Mouse (Mus musculus) G1E-ER4 (cell line): ENCODE data around the gene Osbpl3. TPM values are rescaled to one million over a fixed set of nuclear protein-coding genes. Genes with fewer than 3 reads are reported as not detected.

Experiments used
- GATA1 ChIP-seq: IDR thresholded peaks from one replicate; pipeline ENCODE4 v1.8.0; 2012; ENCODE audit warnings: low read length, inconsistent platforms
- polyA plus RNA-seq: library from polyadenylated mRNA; stranded (reverse); fragments of >175 nt; gene quantifications from 2 replicates; pipeline ENCODE4 v1.2.3, GENCODE M21; 2012

The Osbpl3 gene
- polyA plus RNA-seq, 1 experiment, result not detected

GRCm38 (mm10) chr6:50316795-50317505 is 139.1 kb downstream of the Osbpl3 start:
- no peak for TF ChIP-seq GATA1

DNA sequence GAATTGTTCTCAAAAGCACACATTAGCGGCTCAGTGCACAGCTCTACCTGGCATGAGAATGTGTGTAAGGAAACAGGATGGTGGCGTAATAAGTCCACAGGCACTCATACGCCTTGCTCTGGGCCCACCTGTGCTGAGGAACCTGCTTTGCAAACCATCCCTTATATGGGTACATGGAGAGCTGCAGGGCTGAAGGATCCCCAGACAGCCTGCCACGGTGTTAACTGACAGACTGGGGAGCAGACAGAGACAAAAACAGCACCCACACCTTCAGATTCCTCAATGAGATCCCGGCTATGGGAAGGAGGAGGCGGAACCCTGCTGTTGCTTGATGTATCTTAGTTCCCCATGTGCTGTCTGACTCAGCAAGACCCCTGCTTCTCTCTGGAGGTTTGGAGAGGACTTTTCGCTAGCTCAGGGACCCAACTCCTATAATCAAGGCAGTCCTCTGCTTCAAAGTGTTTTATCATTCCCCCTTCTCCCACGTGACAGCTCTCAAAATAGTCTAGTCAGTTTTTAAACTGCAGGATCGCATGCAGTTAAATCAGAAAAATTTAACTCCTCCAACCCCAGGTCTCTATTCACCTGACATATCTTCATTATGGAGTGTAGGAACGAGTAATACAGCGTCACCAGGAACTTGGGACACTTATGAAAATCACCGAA is 141.5 kb downstream of the Osbpl3 start:
- no peak for TF ChIP-seq GATA1

DNA sequence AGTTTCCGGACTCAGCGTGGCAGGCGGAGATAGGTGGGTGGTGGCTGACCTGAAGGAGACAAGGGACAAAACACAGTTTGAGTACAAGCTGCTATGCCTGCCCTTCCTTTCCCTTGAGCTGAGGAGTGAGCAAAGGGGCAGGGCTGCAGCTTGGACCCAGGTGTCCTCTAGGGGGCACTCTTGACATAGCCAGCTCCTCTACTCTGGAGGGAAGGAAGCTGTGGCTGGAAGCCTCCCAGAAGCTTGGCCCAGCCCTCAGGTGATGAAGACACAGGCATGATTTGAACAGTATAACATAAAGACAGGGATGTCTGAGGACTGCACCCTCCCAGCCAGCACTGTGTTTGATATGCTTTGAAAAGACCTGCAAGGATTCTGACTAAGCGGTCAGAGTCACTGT is 143.4 kb downstream of the Osbpl3 start:
- no peak for TF ChIP-seq GATA1

GRCm38 (mm10) chr6:50309019-50309418 is 147.0 kb downstream of the Osbpl3 start:
- TF ChIP-seq GATA1, result no peak

DNA sequence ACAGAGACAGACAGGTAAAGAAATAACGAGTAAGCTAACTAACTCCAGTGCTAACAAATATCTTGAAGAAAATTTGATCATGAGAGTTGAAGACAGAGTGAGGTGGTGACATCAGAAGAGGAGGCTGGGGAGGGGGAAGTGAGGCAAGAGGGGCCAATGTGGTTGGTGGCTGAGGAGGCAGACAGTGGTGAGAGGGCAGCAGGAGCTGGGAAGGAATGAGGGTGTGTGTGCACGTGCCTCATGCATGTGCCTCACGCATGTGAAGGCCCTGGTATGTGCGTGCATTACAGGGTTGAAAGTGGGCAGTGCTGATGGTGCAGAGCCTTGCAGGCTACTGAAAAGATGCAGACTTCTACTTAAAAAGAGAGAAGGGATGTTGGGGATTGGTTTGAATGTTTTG is 149.4 kb downstream of the Osbpl3 start:
- TF ChIP-seq GATA1, result no peak

DNA sequence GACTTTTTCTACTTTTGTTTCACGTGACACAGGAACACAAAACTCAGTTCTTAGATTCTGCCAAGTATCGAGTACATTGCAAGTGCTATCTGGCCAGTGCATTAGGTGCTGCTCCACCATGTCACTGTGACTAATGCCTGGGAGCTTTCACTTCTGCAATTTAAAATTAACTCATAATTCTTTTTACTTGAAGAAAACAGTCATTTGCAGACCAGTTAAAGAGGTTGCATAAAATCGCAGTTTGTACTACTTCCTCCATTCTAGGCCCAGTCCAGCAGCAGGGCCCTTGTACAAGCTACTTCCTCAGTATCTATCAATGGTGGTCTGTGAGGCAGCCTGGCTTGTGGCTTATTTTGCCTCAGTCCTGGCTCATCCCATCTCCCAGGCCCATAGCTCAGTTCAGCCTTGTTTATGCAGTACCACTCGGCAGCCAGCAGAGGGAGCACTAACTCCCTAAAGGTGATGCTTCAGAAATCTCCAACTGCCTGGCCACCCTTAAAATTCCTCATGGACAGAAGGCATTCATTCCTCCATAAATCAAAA is 151.0 kb downstream of the Osbpl3 start:
- TF ChIP-seq GATA1, result no peak

DNA sequence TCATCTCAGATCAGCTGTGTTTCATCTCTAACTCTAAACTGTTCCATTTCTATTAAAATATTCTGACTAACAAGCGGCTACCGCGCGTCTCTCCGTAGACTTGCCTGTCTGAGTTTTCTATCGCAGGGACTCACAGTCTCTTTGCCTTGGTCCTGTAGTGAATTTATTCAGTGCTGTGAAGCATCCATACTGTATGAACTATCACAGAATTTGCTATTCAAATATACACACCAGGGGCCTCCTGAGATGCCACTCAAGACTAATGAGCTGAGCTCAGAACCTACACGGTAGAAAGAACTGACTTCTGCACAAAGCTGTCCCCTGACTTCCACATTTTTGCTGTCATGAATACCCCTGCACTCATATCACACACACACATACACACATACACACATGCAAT is 154.9 kb downstream of the Osbpl3 start:
- TF ChIP-seq GATA1, result no peak

GRCm38 (mm10) chr6:50300622-50301021 is 155.4 kb downstream of the Osbpl3 start:
- no peak for TF ChIP-seq GATA1

- TF ChIP-seq GATA1, result no peak
Observed at GRCm38 (mm10) chr6:50299071-50299470, 156.9 kb downstream of the Osbpl3 start.

DNA sequence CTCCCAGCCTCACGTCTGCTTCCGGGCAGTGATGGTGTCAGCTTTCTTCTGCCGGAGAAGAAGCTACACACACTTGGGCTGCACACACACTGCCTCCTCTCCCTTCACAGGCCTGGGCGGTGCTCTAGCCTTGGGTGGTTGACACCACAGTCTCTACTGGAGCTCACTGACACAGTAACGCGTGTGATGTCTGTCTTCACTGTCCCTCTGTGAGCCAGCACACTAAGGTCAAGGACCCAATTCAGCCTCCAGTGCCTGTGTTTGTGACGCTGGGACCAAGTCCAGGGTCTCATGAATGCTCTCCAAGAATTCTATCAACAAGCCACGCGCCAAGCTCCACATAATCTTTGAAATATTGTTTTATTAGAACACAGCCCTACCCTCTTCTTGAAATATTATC is 158.3 kb downstream of the Osbpl3 start:
- TF ChIP-seq GATA1, result no peak

- no peak for TF ChIP-seq GATA1
Observed at GRCm38 (mm10) chr6:50295136-50295535, 160.9 kb downstream of the Osbpl3 start.

DNA sequence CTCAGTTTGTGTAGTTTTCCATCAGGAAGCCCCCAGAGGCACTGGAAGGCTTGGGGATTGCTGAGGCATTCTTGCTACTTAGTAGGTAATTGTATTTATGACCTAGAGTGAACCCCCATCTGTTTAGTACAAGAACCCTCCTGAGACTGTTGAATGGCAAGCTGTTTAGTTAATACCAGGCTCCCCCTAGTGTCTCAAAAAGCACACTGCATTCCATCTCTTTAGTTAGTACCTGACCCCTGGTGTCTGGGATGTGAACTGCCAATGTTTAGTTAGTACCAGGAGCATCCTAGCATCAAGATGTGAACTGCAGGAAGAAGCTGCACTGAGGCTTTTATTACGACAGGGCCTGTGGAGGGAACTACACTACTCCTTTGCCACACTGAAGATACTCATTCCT is 161.9 kb downstream of the Osbpl3 start:
- no peak for TF ChIP-seq GATA1

DNA sequence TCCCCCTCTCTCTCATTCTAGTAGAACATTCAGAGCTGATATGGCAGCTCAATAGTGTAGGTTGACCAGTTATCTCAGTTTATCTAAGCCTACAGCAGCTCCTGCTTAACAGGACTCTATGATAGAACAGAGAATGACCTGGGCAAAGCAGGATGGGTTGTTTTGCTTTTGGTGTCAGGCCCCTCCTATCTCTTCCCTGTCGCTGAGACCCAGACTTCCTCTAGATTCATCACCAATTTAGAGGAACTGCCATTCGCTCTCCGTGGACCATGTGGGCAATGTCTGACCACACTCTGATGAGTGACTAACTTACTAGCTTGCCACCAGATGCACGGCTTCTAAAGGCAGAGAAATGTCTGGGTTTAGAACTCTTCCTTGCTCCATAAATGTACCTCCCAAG is 164.4 kb downstream of the Osbpl3 start:
- peak; percentile 30 for TF ChIP-seq GATA1

GRCm38 (mm10) chr6:50286881-50287280 is 169.1 kb downstream of the Osbpl3 start:
- TF ChIP-seq GATA1, result no peak

DNA sequence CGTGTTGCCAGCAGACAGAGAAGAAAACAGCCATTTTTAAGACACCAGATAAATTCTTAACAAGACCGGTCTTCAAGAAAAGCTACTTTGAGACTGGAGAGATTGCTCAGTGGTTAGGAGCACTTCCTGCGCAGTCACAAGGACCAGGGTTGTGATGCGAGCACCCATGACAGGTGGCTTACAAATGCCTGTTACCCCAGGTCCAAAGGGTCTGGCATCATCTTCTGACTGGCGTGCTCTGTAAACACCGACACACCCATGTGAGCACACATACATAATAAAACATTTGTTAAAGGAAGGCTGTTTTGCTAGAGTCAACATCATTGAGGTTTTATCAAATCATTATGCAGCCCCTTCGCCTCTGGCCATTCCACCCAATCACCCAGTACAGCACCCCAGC is 176.4 kb downstream of the Osbpl3 start:
- no peak for TF ChIP-seq GATA1

- no peak for TF ChIP-seq GATA1
Observed at GRCm38 (mm10) chr6:50273947-50274346, 182.1 kb downstream of the Osbpl3 start.

DNA sequence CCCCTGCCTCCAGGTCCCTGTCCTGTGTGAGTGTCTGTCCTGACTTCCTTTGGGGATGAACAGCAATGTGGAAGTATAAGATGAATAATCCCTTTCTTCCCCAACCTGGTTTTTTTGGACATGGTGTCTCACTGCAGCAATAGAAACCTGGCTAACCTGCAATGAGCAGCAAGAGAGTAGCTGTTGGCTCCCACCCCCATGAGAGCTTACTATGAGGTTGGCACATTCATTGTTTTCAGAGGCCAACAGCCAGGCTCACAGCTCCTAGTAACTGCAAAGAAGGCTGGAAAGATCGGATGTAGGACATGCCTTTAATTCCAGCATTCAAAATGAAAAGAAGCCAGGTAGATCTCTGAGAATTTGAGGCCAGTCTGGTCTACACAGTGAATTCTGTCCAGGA is 182.6 kb downstream of the Osbpl3 start:
- TF ChIP-seq GATA1, result no peak

DNA sequence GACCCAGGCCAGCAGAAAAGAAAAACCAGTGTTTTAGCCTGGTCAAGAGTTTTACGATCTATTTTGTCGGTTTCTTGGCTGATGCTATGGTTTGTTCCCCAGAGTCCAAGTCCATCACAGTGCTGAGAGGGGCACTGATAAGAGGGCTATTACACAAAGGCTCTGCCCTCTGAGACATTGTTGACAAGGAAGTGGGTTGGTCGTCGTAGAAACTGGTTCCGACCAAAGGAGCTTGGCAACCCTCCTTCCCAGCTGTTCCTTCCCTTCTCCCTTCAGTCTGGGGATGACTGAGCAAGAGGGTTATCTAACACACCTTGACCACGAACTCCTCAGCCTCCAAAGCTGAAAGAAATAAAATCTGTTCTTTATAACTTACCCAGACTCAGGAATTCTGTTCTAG is 192.3 kb downstream of the Osbpl3 start, which contains the start of gene Gsdme:
Gene Gsdme, minus strand, starts transcription at position 193 of the 400 bp plus-strand sequence.
- TF ChIP-seq GATA1, result no peak
